Mouse (Mus musculus): ENCODE results near the gene Gm10570. TPM values are rescaled to one million over a fixed set of nuclear protein-coding genes. Genes with fewer than 3 reads are reported as not detected.

Gene Gm10570
- polyA plus RNA-seq, 1 experiment from 2014 or later, result 0.73 TPM

- no peak for ATAC-seq (ENCODE audit: low FRiP score)
- peaks cover 87% of the 10 kb centered on the region for H3K36me3 ChIP-seq
- no peaks in the 10 kb centered on the region for H3K9me3 ChIP-seq
- 95% methylated on average over 7 of the region's 7 CpGs for WGBS
- no peak overlapping the region for H3K4me3 ChIP-seq
- no peaks in the 10 kb centered on the region for H3K4me1 ChIP-seq (replicated peaks)
- H3K9ac ChIP-seq, result no peak overlapping the region
- H3K27ac ChIP-seq, result no peak overlapping the region
- H3K4me2 ChIP-seq, result no peak overlapping the region
- no peaks in the 10 kb centered on the region for H3K27me3 ChIP-seq
Observed at GRCm38 (mm10) chr4:130321640-130322039, 13.2 kb upstream of the Gm10570 start.

- no peak overlapping the region for H3K27ac ChIP-seq
- ATAC-seq (ENCODE audit: low FRiP score), result no peak
- H3K4me2 ChIP-seq, result no peak overlapping the region
- no peak overlapping the region for H3K4me3 ChIP-seq
- no peaks in the 10 kb centered on the region for H3K4me1 ChIP-seq (replicated peaks)
- H3K9me3 ChIP-seq, result no peaks in the 10 kb centered on the region
- 86% methylated on average over 7 of the region's 7 CpGs for WGBS
- peaks cover 87% of the 10 kb centered on the region for H3K36me3 ChIP-seq
- H3K27me3 ChIP-seq, result no peaks in the 10 kb centered on the region
- H3K9ac ChIP-seq, result no peak overlapping the region
Observed at GRCm38 (mm10) chr4:130319564-130319963, 11.1 kb upstream of the Gm10570 start.

GRCm38 (mm10) chr4:130318122-130318521 is 9.6 kb upstream of the Gm10570 start:
- WGBS, result 61% methylated on average over 3 of the region's 3 CpGs
- H3K36me3 ChIP-seq, result peaks cover 87% of the 10 kb centered on the region

GRCm38 (mm10) chr4:130316691-130317090 is 8.2 kb upstream of the Gm10570 start:
- H3K9me3 ChIP-seq, result no peaks in the 10 kb centered on the region

More at GRCm38 (mm10) chr4:130318122-130318521, 9.6 kb upstream of the Gm10570 start:
- Histone ChIP-seq H3K9ac (no peak overlapping the region), H3K4me3 (no peak overlapping the region), H3K4me1 (replicated peaks) (no peaks in the 10 kb centered on the region), H3K9me3 (no peaks in the 10 kb centered on the region), H3K27ac (no peak overlapping the region), H3K27me3 (no peaks in the 10 kb centered on the region), H3K4me2 (no peak overlapping the region)
- ATAC-seq (ENCODE audit: low FRiP score), result no peak

GRCm38 (mm10) chr4:130315771-130316527 is 7.5 kb upstream of the Gm10570 start:
- Histone ChIP-seq H3K27me3 (no peaks in the 10 kb centered on the region), H3K9ac (no peak overlapping the region), H3K27ac (peak overlapping the region; percentile 48; the same call in 1 of the 2 replicates), H3K4me1 (replicated peaks) (no peaks in the 10 kb centered on the region), H3K4me2 (no peak overlapping the region), H3K4me3 (no peak overlapping the region), H3K36me3 (peaks cover 77% of the 10 kb centered on the region), H3K9me3 (no peaks in the 10 kb centered on the region)
- WGBS, result 79% methylated on average over 13 of the region's 13 CpGs
- ATAC-seq (ENCODE audit: low FRiP score), result no peak

More at GRCm38 (mm10) chr4:130316691-130317090, 8.2 kb upstream of the Gm10570 start:
- WGBS, result 79% methylated on average over 10 of the region's 10 CpGs
- ATAC-seq (ENCODE audit: low FRiP score), result no peak
- Histone ChIP-seq H3K36me3 (peaks cover 82% of the 10 kb centered on the region), H3K27me3 (no peaks in the 10 kb centered on the region), H3K4me1 (replicated peaks) (no peaks in the 10 kb centered on the region), H3K4me2 (no peak overlapping the region), H3K4me3 (no peak overlapping the region), H3K27ac (no peak overlapping the region), H3K9ac (no peak overlapping the region)

- H3K36me3 ChIP-seq, result peaks cover 55% of the 10 kb centered on the region
- WGBS, result 96% methylated on average over 4 of the region's 4 CpGs
- no peak for ATAC-seq (ENCODE audit: low FRiP score)
Observed at GRCm38 (mm10) chr4:130313552-130313951, 5.1 kb upstream of the Gm10570 start.

GRCm38 (mm10) chr4:130312526-130312925 is 4.1 kb upstream of the Gm10570 start:
- WGBS, result 85% methylated on average over 3 of the region's 3 CpGs
- no peak for ATAC-seq (ENCODE audit: low FRiP score)
- peaks cover 45% of the 10 kb centered on the region for H3K36me3 ChIP-seq

More at GRCm38 (mm10) chr4:130313552-130313951, 5.1 kb upstream of the Gm10570 start:
- Histone ChIP-seq H3K4me2 (no peak overlapping the region), H3K9ac (no peak overlapping the region), H3K4me1 (replicated peaks) (peaks cover 13% of the 10 kb centered on the region), H3K27me3 (peaks cover 22% of the 10 kb centered on the region), H3K4me3 (no peak overlapping the region), H3K27ac (no peak overlapping the region), H3K9me3 (no peaks in the 10 kb centered on the region)

GRCm38 (mm10) chr4:130309254-130309653 is 780 bp upstream of the Gm10570 start:
- 45% methylated on average over 8 of the region's 8 CpGs for WGBS
- H3K27me3 ChIP-seq, result peaks cover 51% of the 10 kb centered on the region
- no peak for ATAC-seq (ENCODE audit: low FRiP score)

More at GRCm38 (mm10) chr4:130312526-130312925, 4.1 kb upstream of the Gm10570 start:
- Histone ChIP-seq H3K4me2 (no peak overlapping the region), H3K27me3 (peaks cover 29% of the 10 kb centered on the region), H3K9ac (no peak overlapping the region), H3K9me3 (no peaks in the 10 kb centered on the region), H3K4me3 (no peak overlapping the region), H3K27ac (no peak overlapping the region), H3K4me1 (replicated peaks) (peaks cover 22% of the 10 kb centered on the region)

GRCm38 (mm10) chr4:130307851-130308230 is 633 bp downstream of the Gm10570 start:
- Histone ChIP-seq H3K9me3 (no peaks in the 10 kb centered on the region), H3K9ac (peak overlapping the region; percentile 85), H3K4me2 (peak overlapping the region; percentile 94), H3K4me1 (replicated peaks) (peaks cover 30% of the 10 kb centered on the region), H3K4me3 (peak overlapping the region; percentile 61), H3K27me3 (peaks cover 51% of the 10 kb centered on the region), H3K27ac (peak overlapping the region; percentile 69; the same call in 1 of the 2 replicates), H3K36me3 (peaks cover 6% of the 10 kb centered on the region)
- under 1% methylated on average over 23 of the region's 23 CpGs for WGBS
- ATAC-seq (ENCODE audit: low FRiP score), result peak; percentile 13

More at GRCm38 (mm10) chr4:130309254-130309653, 780 bp upstream of the Gm10570 start:
- H3K36me3 ChIP-seq, result peaks cover 20% of the 10 kb centered on the region
- peaks cover 30% of the 10 kb centered on the region for H3K4me1 ChIP-seq (replicated peaks)
- H3K9ac ChIP-seq, result peak overlapping the region; percentile 85
- peak overlapping the region; percentile 94 for H3K4me2 ChIP-seq
- peak overlapping the region; percentile 61 for H3K4me3 ChIP-seq
- H3K27ac ChIP-seq, result peak overlapping the region; percentile 69
- H3K9me3 ChIP-seq, result no peaks in the 10 kb centered on the region

GRCm38 (mm10) chr4:130306796-130307630 is 1.5 kb downstream of the Gm10570 start:
- peaks cover 30% of the 10 kb centered on the region for H3K4me1 ChIP-seq (replicated peaks)
- H3K4me2 ChIP-seq, result peak overlapping the region; percentile 94
- H3K4me3 ChIP-seq, result peak overlapping the region; percentile 61
- no peak overlapping the region for H3K9ac ChIP-seq
- no peak for ATAC-seq (ENCODE audit: low FRiP score)
- H3K27me3 ChIP-seq, result peaks cover 55% of the 10 kb centered on the region
- no peak overlapping the region for H3K27ac ChIP-seq
- no peaks in the 10 kb centered on the region for H3K9me3 ChIP-seq
- WGBS, result 76% methylated on average over 10 of the region's 10 CpGs
- H3K36me3 ChIP-seq, result no peaks in the 10 kb centered on the region

- no peak overlapping the region for H3K4me2 ChIP-seq
- peaks cover 52% of the 10 kb centered on the region for H3K27me3 ChIP-seq
- no peak overlapping the region for H3K27ac ChIP-seq
- H3K9me3 ChIP-seq, result no peaks in the 10 kb centered on the region
- peaks cover 29% of the 10 kb centered on the region for H3K4me1 ChIP-seq (replicated peaks)
- H3K36me3 ChIP-seq, result no peaks in the 10 kb centered on the region
- no peak overlapping the region for H3K9ac ChIP-seq
- H3K4me3 ChIP-seq, result no peak overlapping the region
- 20% methylated on average over 3 of the region's 3 CpGs for WGBS
- no peak for ATAC-seq (ENCODE audit: low FRiP score)
Observed at GRCm38 (mm10) chr4:130304746-130305145, 3.7 kb downstream of the Gm10570 start.

- whole genome bisulfite sequencing, result 51% methylated on average over 12 of the region's 12 CpGs
Observed at GRCm38 (mm10) chr4:130302285-130302870, 6.1 kb downstream of the Gm10570 start.

More at GRCm38 (mm10) chr4:130302285-130302870, 6.1 kb downstream of the Gm10570 start:
- Histone ChIP-seq H3K27ac (no peak overlapping the region), H3K4me2 (no peak overlapping the region), H3K9me3 (no peaks in the 10 kb centered on the region), H3K4me3 (no peak overlapping the region), H3K9ac (no peak overlapping the region), H3K27me3 (peaks cover 35% of the 10 kb centered on the region), H3K36me3 (no peaks in the 10 kb centered on the region), H3K4me1 (replicated peaks) (peaks cover 7% of the 10 kb centered on the region)
- no peak for ATAC-seq (ENCODE audit: low FRiP score)
